Mouse (Mus musculus): ENCODE data around the gene Syk. TPM values are rescaled to one million over a fixed set of nuclear protein-coding genes. Genes with fewer than 3 reads are reported as not detected.

Syk gene
- polyA plus RNA-seq, 1 experiment = 55.7 TPM

DNA sequence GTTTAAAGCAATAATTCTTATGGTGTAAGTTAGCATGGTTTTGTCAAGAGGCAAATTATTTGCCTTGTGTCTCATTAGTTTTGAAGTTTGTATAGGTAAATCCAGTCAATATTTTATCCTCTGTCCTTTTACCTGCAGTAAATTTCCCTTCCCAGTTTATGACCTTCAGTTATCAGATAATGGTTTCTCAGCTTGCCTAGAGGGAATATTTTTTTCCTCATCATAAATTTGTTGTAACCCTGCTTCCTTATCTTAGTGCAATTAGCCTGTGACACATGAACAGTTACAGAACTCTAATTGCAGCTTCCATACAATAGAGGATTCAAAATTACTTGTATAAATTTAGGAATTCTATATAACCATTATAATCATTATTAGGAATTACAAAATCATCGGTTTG is 25.0 kb downstream of the Syk start:
- no peaks in the 10 kb centered on the region for H3K9me3 ChIP-seq
- H3K27me3 ChIP-seq (replicated peaks) = no peaks in the 10 kb centered on the region
- H3K4me3 ChIP-seq (replicated peaks) = no peak overlapping the region
- H3K4me1 ChIP-seq = peaks cover 98% of the 10 kb centered on the region
- H3K36me3 ChIP-seq (replicated peaks; ENCODE audit: low read length) = peaks cover 100% of the 10 kb centered on the region
- TF ChIP-seq FLI1 (IDR thresholded peaks at IDR 0.05; ENCODE audit: low read length) (no peak), GATA1 (IDR thresholded peaks at IDR 0.05; ENCODE audit: borderline replicate concordance, low read length) (no peak)

DNA sequence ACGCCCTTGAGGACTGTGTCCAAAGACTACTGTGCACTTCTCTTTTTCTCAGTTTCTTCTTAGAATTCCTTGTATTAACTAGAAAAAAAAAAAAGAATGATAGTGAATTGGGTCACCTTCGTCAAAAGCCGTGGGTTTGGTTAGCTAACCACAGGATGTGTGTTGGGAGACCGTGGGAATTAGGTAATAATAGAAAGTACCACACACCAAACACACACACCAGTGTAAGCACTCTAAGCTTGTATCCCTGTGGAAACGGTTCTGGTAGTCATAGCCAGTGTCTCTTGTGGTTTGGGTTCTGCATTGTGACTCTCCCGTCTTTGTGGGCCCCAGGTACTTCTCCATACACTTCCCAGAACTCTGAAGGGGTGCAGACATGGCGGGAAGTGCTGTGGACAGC is 27.5 kb downstream of the Syk start:
- Histone ChIP-seq H3K4me1 (peaks cover 98% of the 10 kb centered on the region), H3K9me3 (0 out of 2 replicates have a peak, but pooled peaks cover 3% of the 10 kb centered on the region), H3K27me3 (replicated peaks) (no peaks in the 10 kb centered on the region), H3K36me3 (replicated peaks; ENCODE audit: low read length) (peaks cover 100% of the 10 kb centered on the region), H3K4me3 (replicated peaks) (no peak overlapping the region)
- no peak for TF ChIP-seq FLI1 (IDR thresholded peaks at IDR 0.05; ENCODE audit: low read length)
- TF ChIP-seq GATA1 (IDR thresholded peaks at IDR 0.05; ENCODE audit: borderline replicate concordance, low read length) = no peak

DNA sequence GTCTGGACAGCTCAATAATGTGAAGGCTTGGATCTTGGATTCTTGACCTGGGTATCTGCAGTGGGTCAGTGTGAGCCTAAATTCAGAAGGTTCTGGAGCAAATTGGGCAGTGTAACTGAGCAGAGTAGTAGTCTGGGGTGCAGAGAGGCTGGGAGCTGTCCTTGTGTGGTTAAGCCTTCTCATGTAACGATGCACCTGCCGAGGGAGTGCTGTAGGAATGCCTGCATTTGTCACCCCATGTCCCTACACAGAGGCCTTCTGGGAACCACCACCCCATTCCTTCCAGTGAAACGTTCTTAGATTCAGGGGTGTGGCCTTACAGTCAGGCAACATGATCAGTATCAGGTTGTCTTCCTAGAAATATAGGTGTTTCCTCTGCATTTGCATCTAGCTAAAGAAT is 30.3 kb downstream of the Syk start:
- no peak for TF ChIP-seq GATA1 (IDR thresholded peaks at IDR 0.05; ENCODE audit: borderline replicate concordance, low read length)
- no peak for TF ChIP-seq FLI1 (IDR thresholded peaks at IDR 0.05; ENCODE audit: low read length)
- Histone ChIP-seq H3K36me3 (replicated peaks; ENCODE audit: low read length) (peaks cover 100% of the 10 kb centered on the region), H3K4me1 (peaks cover 97% of the 10 kb centered on the region), H3K9me3 (0 out of 2 replicates have a peak, but pooled peaks cover 3% of the 10 kb centered on the region), H3K4me3 (replicated peaks) (peak overlapping the region; percentile 56), H3K27me3 (replicated peaks) (no peaks in the 10 kb centered on the region)

DNA sequence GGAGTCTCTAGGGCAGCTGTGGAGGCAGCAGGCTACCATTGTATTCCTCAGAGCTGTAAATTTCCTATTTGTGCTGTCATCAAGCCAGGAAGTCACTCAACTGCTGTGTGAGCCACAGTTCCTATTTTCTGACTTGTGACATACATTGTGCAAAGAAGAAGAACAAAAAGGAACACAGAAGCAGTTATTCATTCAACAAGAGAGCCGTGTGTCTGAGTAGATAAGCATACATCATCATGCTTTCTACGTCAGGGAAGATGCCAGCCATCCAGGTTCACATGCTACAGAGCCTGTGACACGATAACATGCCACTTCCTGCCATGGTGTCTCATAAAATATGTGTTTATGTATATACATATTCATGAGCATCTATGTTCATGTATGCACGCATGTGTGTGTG is 32.1 kb downstream of the Syk start:
- H3K9me3 ChIP-seq = 0 out of 2 replicates have a peak, but pooled peaks cover 3% of the 10 kb centered on the region
- TF ChIP-seq GATA1 (IDR thresholded peaks at IDR 0.05; ENCODE audit: borderline replicate concordance, low read length) = no peak
- TF ChIP-seq FLI1 (IDR thresholded peaks at IDR 0.05; ENCODE audit: low read length) = no peak
- H3K4me1 ChIP-seq = peaks cover 97% of the 10 kb centered on the region
- peaks cover 100% of the 10 kb centered on the region for H3K36me3 ChIP-seq (replicated peaks; ENCODE audit: low read length)
- H3K4me3 ChIP-seq (replicated peaks) = no peak overlapping the region
- no peaks in the 10 kb centered on the region for H3K27me3 ChIP-seq (replicated peaks)

DNA sequence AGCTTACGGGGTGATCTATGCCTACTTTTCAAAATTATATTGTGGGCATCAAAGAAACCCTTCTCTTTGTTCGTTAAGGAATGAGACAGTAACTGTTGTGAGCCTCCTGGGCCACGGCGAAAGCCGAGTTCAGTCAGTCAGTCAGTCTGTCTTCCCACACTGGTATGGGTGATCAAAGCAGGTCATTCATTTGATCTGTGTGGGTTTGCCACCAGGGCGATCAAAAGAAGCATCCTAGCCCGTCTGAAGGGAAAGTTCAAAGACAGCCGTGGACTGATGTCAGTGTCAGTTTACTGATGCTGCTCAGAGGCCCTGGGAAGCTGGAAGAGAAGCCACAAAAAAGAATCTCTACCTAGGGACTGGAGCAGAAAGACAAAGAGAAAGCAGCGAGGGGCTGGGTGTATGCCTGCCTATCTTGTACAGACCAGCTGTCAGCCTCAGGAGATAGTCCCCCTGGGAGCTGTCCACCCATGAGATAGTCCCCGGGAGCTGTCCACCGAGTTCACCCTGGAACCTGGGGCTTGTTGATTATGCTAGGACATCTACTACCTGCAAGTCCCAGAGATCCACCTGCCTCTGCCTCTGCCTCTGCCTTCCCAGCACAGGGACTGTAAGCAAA is 34.2 kb downstream of the Syk start:
- Histone ChIP-seq H3K4me3 (replicated peaks) (no peak overlapping the region), H3K36me3 (replicated peaks; ENCODE audit: low read length) (peaks cover 99% of the 10 kb centered on the region), H3K27me3 (replicated peaks) (no peaks in the 10 kb centered on the region), H3K9me3 (0 out of 2 replicates have a peak, but pooled peaks cover 3% of the 10 kb centered on the region), H3K4me1 (peaks cover 93% of the 10 kb centered on the region)
- TF ChIP-seq GATA1 (IDR thresholded peaks at IDR 0.05; ENCODE audit: borderline replicate concordance, low read length) (no peak), FLI1 (IDR thresholded peaks at IDR 0.05; ENCODE audit: low read length) (no peak)

DNA sequence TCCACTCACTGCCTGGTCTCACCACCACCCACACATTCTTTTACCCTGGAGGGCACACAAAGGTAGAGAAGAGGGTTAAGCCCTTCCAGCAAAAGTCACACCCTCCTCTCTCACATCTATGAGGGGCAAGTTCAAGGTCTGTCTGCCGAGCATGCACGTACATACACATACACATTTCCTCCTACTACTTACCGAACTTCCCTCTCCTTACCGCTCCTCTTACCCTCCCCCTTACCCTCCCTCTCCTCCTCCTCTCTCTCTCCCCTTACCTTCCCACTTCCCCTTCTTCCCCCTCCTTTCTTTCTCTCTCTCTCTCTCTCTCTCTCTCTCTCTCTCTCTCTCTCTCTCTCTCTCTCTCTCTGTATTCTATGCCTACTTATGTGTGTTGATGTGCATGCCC is 35.6 kb downstream of the Syk start:
- peaks cover 99% of the 10 kb centered on the region for H3K36me3 ChIP-seq (replicated peaks; ENCODE audit: low read length)
- no peaks in the 10 kb centered on the region for H3K27me3 ChIP-seq (replicated peaks)
- H3K9me3 ChIP-seq = no peaks in the 10 kb centered on the region
- no peak for TF ChIP-seq GATA1 (IDR thresholded peaks at IDR 0.05; ENCODE audit: borderline replicate concordance, low read length)
- no peak for TF ChIP-seq FLI1 (IDR thresholded peaks at IDR 0.05; ENCODE audit: low read length)
- H3K4me1 ChIP-seq = peaks cover 91% of the 10 kb centered on the region
- peak overlapping the region; percentile 72 for H3K4me3 ChIP-seq (replicated peaks)

DNA sequence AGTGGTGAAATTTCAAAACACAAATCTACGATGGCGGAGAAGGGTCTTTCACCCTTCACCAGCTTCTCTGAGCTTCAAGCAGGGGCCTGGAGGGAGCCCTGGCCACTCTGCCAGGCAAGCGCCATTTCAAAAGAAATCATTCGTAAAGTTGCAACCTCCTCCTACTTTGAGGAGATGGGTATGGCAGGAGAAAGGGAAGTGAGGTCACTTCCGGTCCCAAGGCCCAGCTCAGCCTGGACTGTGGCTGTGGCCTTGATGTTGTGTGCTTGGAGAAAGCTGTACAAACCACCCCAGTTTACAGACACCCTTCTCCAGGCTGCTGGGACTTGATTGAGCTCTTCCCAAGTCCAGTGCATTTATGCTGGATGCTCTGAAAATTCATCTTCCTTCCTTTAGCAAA is 36.5 kb downstream of the Syk start:
- H3K36me3 ChIP-seq (replicated peaks; ENCODE audit: low read length) = peaks cover 99% of the 10 kb centered on the region
- peak; percentile 54; the same call in 1 of the 2 replicates for TF ChIP-seq FLI1 (IDR thresholded peaks at IDR 0.05; ENCODE audit: low read length)
- no peak for TF ChIP-seq GATA1 (IDR thresholded peaks at IDR 0.05; ENCODE audit: borderline replicate concordance, low read length)
- no peaks in the 10 kb centered on the region for H3K9me3 ChIP-seq
- H3K4me3 ChIP-seq (replicated peaks) = peak overlapping the region; percentile 11
- no peaks in the 10 kb centered on the region for H3K27me3 ChIP-seq (replicated peaks)
- H3K4me1 ChIP-seq = peaks cover 88% of the 10 kb centered on the region

DNA sequence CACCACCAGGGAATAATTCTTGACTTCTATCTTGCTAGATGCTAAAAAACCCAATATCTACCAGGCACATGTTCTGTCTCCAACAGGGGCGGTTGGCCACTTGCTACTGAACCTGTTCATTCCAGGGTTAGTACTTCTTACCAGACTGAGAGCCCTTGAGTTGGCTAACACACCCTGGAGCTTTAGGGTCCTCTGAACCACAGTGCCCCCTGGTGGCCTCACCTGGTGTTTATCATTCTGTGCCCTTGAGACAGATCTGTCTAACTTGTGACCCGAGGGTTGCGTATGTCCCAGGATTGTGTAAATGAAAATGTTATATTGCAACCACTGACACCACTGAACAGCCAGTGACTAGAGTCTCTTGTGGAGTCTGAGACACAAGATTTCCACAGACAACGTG is 41.1 kb downstream of the Syk start:
- no peaks in the 10 kb centered on the region for H3K9me3 ChIP-seq
- H3K4me3 ChIP-seq (replicated peaks) = no peak overlapping the region
- TF ChIP-seq GATA1 (IDR thresholded peaks at IDR 0.05; ENCODE audit: borderline replicate concordance, low read length) (no peak), FLI1 (IDR thresholded peaks at IDR 0.05; ENCODE audit: low read length) (no peak)
- peaks cover 77% of the 10 kb centered on the region for H3K4me1 ChIP-seq
- peaks cover 99% of the 10 kb centered on the region for H3K36me3 ChIP-seq (replicated peaks; ENCODE audit: low read length)
- no peaks in the 10 kb centered on the region for H3K27me3 ChIP-seq (replicated peaks)

DNA sequence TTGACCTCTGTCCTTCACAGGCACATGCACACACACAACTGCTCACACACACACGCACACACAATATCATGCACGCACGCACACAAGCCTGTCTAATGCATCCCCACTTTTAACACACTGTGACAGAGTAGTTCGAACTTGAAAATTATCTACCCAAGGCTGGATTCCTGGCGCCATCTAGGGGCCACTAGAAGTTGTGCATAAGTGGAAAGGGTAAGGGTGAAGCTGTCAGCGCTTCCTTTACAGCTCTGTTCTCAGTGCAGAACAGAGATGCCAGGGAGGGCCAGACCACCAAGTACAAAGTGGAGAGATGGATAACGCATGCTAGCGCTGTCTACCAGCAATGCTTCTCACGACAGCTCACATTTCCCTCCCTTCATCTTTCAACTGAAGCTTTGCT is 45.6 kb downstream of the Syk start:
- TF ChIP-seq GATA1 (IDR thresholded peaks at IDR 0.05; ENCODE audit: borderline replicate concordance, low read length) (no peak), FLI1 (IDR thresholded peaks at IDR 0.05; ENCODE audit: low read length) (no peak)
- Histone ChIP-seq H3K4me3 (replicated peaks) (no peak overlapping the region), H3K4me1 (peaks cover 46% of the 10 kb centered on the region), H3K9me3 (no peaks in the 10 kb centered on the region), H3K36me3 (replicated peaks; ENCODE audit: low read length) (peaks cover 100% of the 10 kb centered on the region), H3K27me3 (replicated peaks) (no peaks in the 10 kb centered on the region)

DNA sequence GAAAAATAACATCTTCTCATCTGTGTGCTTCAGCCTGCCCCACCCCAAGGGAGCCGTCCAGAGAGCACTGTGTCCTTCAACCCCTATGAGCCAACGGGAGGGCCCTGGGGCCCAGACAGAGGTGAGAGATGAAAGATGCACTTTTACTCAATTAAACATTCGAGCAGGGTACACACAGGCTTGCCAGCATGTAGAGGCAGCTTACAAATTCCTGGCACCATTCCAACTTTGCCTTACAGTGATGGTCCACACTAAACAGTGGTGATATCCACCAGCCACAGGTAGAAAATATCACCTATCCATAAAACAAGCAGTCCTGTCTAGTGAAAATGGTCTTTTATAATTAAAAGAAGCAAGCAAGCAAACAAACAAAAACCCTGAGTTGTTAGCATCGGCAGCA is 48.7 kb downstream of the Syk start:
- Histone ChIP-seq H3K4me1 (peaks cover 28% of the 10 kb centered on the region), H3K36me3 (replicated peaks; ENCODE audit: low read length) (peaks cover 100% of the 10 kb centered on the region), H3K4me3 (replicated peaks) (no peak overlapping the region), H3K27me3 (replicated peaks) (no peaks in the 10 kb centered on the region), H3K9me3 (no peaks in the 10 kb centered on the region)
- no peak for TF ChIP-seq FLI1 (IDR thresholded peaks at IDR 0.05; ENCODE audit: low read length)
- no peak for TF ChIP-seq GATA1 (IDR thresholded peaks at IDR 0.05; ENCODE audit: borderline replicate concordance, low read length)

All from megakaryocyte, embryonic 14.5 days (primary cell).